Mouse (Mus musculus) kidney, adult 2 months (tissue): Measurements from ENCODE around the gene Nefh.

Experiments used
- CTCF ChIP-seq: fragments of 200-500 bp; conservative IDR thresholded peaks from 2 replicates; pipeline ENCODE4 v1.5.1; 2011; ENCODE audit warnings: low read depth, mild to moderate bottlenecking, control low read depth, low read length, moderate library complexity, mixed read lengths; ENCODE audit not compliant: insufficient read depth, insufficient read length
- POLR2A ChIP-seq: fragments of 200-500 bp; IDR thresholded peaks from one replicate; pipeline ENCODE4 v1.6.1; 2011; ENCODE audit warnings: low read depth, low read length, control low read depth

DNA sequence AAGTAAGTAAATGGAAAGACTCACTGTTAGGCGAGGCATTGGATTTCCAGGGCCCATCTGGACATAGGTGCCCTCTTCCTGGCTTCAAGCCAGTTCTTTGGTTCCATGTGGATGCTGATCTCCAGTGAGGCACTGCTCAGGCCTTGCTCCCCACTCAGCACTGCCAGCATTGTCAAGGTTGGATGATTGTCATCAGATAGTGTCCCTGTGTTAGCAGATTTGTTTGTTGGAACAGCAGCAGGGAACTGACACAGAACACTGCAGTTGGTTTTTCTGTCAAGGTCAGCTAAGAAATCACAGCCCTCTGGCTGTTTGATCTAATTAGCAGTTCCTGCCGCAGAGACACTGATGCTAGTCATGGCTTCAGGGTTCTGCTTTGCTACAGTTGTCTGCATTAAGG, 26.6 kb downstream of the Nefh start:
- TF ChIP-seq CTCF (no peak), POLR2A (no peak)
